Mouse (Mus musculus): ENCODE results near the gene Slc39a11. TPM values are rescaled to one million over a fixed set of nuclear protein-coding genes. Genes with fewer than 3 reads are reported as not detected.

Slc39a11 gene
- polyA plus RNA-seq, 1 experiment, result 32.4 TPM

DNA sequence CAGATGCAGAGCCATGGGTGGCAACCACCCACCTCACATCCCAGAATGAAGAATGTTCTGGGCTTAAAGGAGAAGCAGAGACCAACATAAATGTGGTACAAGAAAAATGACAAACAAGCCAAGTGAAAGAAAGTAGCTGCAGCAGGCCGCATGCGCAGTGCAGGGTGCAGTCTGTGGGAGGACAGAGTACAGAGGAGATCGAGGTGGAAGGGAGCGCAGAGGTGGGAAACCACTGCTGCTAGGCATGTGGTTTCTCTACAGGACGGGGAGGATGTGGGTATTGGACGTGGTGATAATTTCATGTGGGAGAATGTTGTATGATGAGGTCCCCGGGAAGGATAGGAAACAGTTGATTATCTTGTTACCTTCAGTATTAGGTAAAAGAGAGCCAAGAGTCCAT lies 287.3 kb downstream of the Slc39a11 start:
- no peak overlapping the region for H3K27ac ChIP-seq (ENCODE audit: insufficient read depth, low read depth, low read length)
- WGBS, result 84% methylated on average over 7 of the region's 7 CpGs
- no peaks in the 10 kb centered on the region for H3K4me1 ChIP-seq (ENCODE audit: control insufficient read depth, insufficient read depth, insufficient read length, low read length)
- no peak for TF ChIP-seq POLR2A (IDR thresholded peaks at IDR 0.05; ENCODE audit: low read depth, low read length)
- no peak for TF ChIP-seq CTCF (IDR thresholded peaks at IDR 0.05; ENCODE audit: extremely low read depth, insufficient read length, insufficient replicate concordance, low read depth, low read length)
- no peaks in the 10 kb centered on the region for H3K27me3 ChIP-seq (ENCODE audit: control insufficient read depth, insufficient read depth, low read length)
- no peaks in the 10 kb centered on the region for H3K36me3 ChIP-seq (ENCODE audit: control insufficient read depth, insufficient read depth, low read length)
- H3K4me3 ChIP-seq (ENCODE audit: low read depth, low read length), result no peak overlapping the region

GRCm38 (mm10) chr11:113360049-113360835 lies 289.6 kb downstream of the Slc39a11 start:
- H3K27me3 ChIP-seq (ENCODE audit: control insufficient read depth, insufficient read depth, low read length), result no peaks in the 10 kb centered on the region
- no peaks in the 10 kb centered on the region for H3K4me1 ChIP-seq (ENCODE audit: control insufficient read depth, insufficient read depth, insufficient read length, low read length)
- no peak overlapping the region for H3K4me3 ChIP-seq (ENCODE audit: low read depth, low read length)
- no peak overlapping the region for H3K27ac ChIP-seq (ENCODE audit: insufficient read depth, low read depth, low read length)
- H3K36me3 ChIP-seq (ENCODE audit: control insufficient read depth, insufficient read depth, low read length), result no peaks in the 10 kb centered on the region
- no peak for TF ChIP-seq CTCF (IDR thresholded peaks at IDR 0.05; ENCODE audit: extremely low read depth, insufficient read length, insufficient replicate concordance, low read depth, low read length)
- no peak for TF ChIP-seq POLR2A (IDR thresholded peaks at IDR 0.05; ENCODE audit: low read depth, low read length)
- 94% methylated on average over 10 of the region's 10 CpGs for WGBS

- no peaks in the 10 kb centered on the region for H3K27me3 ChIP-seq (ENCODE audit: control insufficient read depth, insufficient read depth, low read length)
- H3K4me1 ChIP-seq (ENCODE audit: control insufficient read depth, insufficient read depth, insufficient read length, low read length), result no peaks in the 10 kb centered on the region
- no peak overlapping the region for H3K27ac ChIP-seq (ENCODE audit: insufficient read depth, low read depth, low read length)
- H3K4me3 ChIP-seq (ENCODE audit: low read depth, low read length), result no peak overlapping the region
- 90% methylated on average over 5 of the region's 5 CpGs for WGBS
- no peaks in the 10 kb centered on the region for H3K36me3 ChIP-seq (ENCODE audit: control insufficient read depth, insufficient read depth, low read length)
- TF ChIP-seq CTCF (IDR thresholded peaks at IDR 0.05; ENCODE audit: extremely low read depth, insufficient read length, insufficient replicate concordance, low read depth, low read length) (no peak), POLR2A (IDR thresholded peaks at IDR 0.05; ENCODE audit: low read depth, low read length) (no peak)
Measured at GRCm38 (mm10) chr11:113355932-113356331, 293.9 kb downstream of the Slc39a11 start.

- TF ChIP-seq POLR2A (IDR thresholded peaks at IDR 0.05; ENCODE audit: low read depth, low read length) (no peak), CTCF (IDR thresholded peaks at IDR 0.05; ENCODE audit: extremely low read depth, insufficient read length, insufficient replicate concordance, low read depth, low read length) (no peak)
- H3K27ac ChIP-seq (ENCODE audit: insufficient read depth, low read depth, low read length), result no peak overlapping the region
- no peaks in the 10 kb centered on the region for H3K27me3 ChIP-seq (ENCODE audit: control insufficient read depth, insufficient read depth, low read length)
- no peaks in the 10 kb centered on the region for H3K4me1 ChIP-seq (ENCODE audit: control insufficient read depth, insufficient read depth, insufficient read length, low read length)
- 65% methylated on average over 12 of the region's 12 CpGs for WGBS
- H3K36me3 ChIP-seq (ENCODE audit: control insufficient read depth, insufficient read depth, low read length), result 0 out of 2 replicates have a peak, but pooled peaks cover 2% of the 10 kb centered on the region
- H3K4me3 ChIP-seq (ENCODE audit: low read depth, low read length), result no peak overlapping the region
Measured at GRCm38 (mm10) chr11:113352085-113352815, 297.6 kb downstream of the Slc39a11 start.

DNA sequence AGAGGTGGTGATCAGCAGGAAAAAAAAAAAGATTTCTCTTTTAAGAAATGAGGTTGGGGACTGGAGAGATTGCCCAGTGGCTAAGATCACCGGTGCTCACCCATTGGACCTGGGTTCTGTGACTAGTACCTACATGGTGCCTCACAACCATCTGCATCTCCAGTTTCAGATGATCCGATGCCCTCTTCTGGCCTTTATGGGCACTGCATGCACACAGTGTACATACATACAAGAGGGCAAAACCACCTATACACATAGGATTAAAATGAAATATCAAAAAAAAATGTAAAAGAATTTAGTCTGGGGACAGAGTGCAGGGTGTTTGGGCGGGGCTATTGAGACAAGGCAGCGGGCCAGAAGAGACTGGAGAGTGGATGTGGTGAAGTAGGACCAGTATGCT lies 299.3 kb downstream of the Slc39a11 start:
- no peak for TF ChIP-seq POLR2A (IDR thresholded peaks at IDR 0.05; ENCODE audit: low read depth, low read length)
- peak; percentile 19; the same call in 1 of the 2 replicates for TF ChIP-seq CTCF (IDR thresholded peaks at IDR 0.05; ENCODE audit: extremely low read depth, insufficient read length, insufficient replicate concordance, low read depth, low read length)
- H3K4me3 ChIP-seq (ENCODE audit: low read depth, low read length), result no peak overlapping the region
- no peaks in the 10 kb centered on the region for H3K4me1 ChIP-seq (ENCODE audit: control insufficient read depth, insufficient read depth, insufficient read length, low read length)
- H3K27ac ChIP-seq (ENCODE audit: insufficient read depth, low read depth, low read length), result no peak overlapping the region
- 95% methylated on average over 4 of the region's 4 CpGs for WGBS
- no peaks in the 10 kb centered on the region for H3K27me3 ChIP-seq (ENCODE audit: control insufficient read depth, insufficient read depth, low read length)
- 0 out of 2 replicates have a peak, but pooled peaks cover 2% of the 10 kb centered on the region for H3K36me3 ChIP-seq (ENCODE audit: control insufficient read depth, insufficient read depth, low read length)

DNA sequence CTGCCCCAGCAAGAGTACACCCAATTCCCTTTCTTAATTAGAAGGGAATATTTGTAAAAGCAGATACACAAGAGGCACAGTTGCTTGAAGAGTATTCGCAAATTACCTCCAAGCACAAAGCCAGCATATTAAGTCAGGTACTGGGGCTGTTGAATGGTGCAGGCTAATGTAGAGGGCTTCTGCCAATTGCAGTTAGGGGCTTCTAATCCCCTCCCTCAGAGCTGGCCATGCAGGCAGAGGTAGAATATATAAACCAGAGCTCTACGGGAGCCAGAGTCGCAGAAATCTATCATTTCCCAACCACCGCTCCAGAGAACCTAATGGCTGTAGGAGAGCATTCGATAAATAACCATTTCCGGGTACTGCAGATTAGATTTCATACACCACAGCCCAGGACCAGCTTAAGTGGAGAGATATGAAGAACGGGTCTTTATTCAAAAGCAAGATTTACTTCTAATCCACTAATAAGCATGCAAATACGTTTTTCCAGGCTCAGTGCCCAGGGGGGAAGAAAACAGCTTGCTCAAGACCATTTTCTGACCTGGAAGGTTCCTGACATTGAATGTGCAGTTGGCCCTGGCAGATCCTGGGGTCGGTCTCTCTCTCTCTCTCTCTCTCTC lies 302.9 kb downstream of the Slc39a11 start:
- WGBS, result 75% methylated on average over 9 of the region's 9 CpGs
- Histone ChIP-seq H3K27me3 (ENCODE audit: control insufficient read depth, insufficient read depth, low read length) (no peaks in the 10 kb centered on the region), H3K36me3 (ENCODE audit: control insufficient read depth, insufficient read depth, low read length) (0 out of 2 replicates have a peak, but pooled peaks cover 2% of the 10 kb centered on the region), H3K27ac (ENCODE audit: insufficient read depth, low read depth, low read length) (no peak overlapping the region), H3K4me3 (ENCODE audit: low read depth, low read length) (no peak overlapping the region), H3K4me1 (ENCODE audit: control insufficient read depth, insufficient read depth, insufficient read length, low read length) (no peaks in the 10 kb centered on the region)
- TF ChIP-seq CTCF (IDR thresholded peaks at IDR 0.05; ENCODE audit: extremely low read depth, insufficient read length, insufficient replicate concordance, low read depth, low read length) (no peak), POLR2A (IDR thresholded peaks at IDR 0.05; ENCODE audit: low read depth, low read length) (no peak)

GRCm38 (mm10) chr11:113339770-113340169 lies 310.1 kb downstream of the Slc39a11 start:
- no peak overlapping the region for H3K4me3 ChIP-seq (ENCODE audit: low read depth, low read length)
- 89% methylated on average over 8 of the region's 8 CpGs for WGBS

More at GRCm38 (mm10) chr11:113339770-113340169, 310.1 kb downstream of the Slc39a11 start:
- Histone ChIP-seq H3K27me3 (ENCODE audit: control insufficient read depth, insufficient read depth, low read length) (no peaks in the 10 kb centered on the region), H3K4me1 (ENCODE audit: control insufficient read depth, insufficient read depth, insufficient read length, low read length) (no peaks in the 10 kb centered on the region), H3K27ac (ENCODE audit: insufficient read depth, low read depth, low read length) (no peak overlapping the region), H3K36me3 (ENCODE audit: control insufficient read depth, insufficient read depth, low read length) (no peaks in the 10 kb centered on the region)
- TF ChIP-seq POLR2A (IDR thresholded peaks at IDR 0.05; ENCODE audit: low read depth, low read length) (no peak), CTCF (IDR thresholded peaks at IDR 0.05; ENCODE audit: extremely low read depth, insufficient read length, insufficient replicate concordance, low read depth, low read length) (no peak)

All from small intestine, adult 2 months (tissue).